Mouse (Mus musculus) heart, adult 2 months (tissue): ENCODE measurements at regions not wholly inside any gene's neighbourhood (a gene's known extent, or its start where the extent isn't known, plus 50 kb on each side); places are given as distances from the start of the nearest gene placed in this dataset.

ENCODE experiments used
- CTCF ChIP-seq: fragments of 200-600 bp; IDR thresholded peaks from 2 replicates; pipeline ENCODE4 v1.8.1; 2022; ENCODE audit warnings: antibody characterized with exemption, mild to moderate bottlenecking, moderate library complexity
- EP300 ChIP-seq: fragments of 200-500 bp; IDR thresholded peaks from 2 replicates; pipeline ENCODE4 v1.6.1; 2011; ENCODE audit warnings: low read depth, low read length, control low read depth; ENCODE audit not compliant: insufficient read depth
- POLR2A ChIP-seq: fragments of 200-500 bp; IDR thresholded peaks from 2 replicates; pipeline ENCODE4 v1.6.1; 2011; ENCODE audit warnings: mild to moderate bottlenecking, low read depth, low read length, control low read depth; ENCODE audit not compliant: insufficient read depth

- no peak for TF ChIP-seq EP300
- TF ChIP-seq CTCF: no peak
- TF ChIP-seq POLR2A: no peak
Observed at GRCm38 (mm10) chr4:4226209-4226608, 148.9 kb upstream of the Sdr16c6 start.
